Mouse (Mus musculus): Measurements from ENCODE around the gene Nos1. TPM values are rescaled to one million over a fixed set of nuclear protein-coding genes. Genes with fewer than 3 reads are reported as not detected.
A peak's percentile ranks its signal among the peaks of the same experiment; 100 is the strongest.

The Nos1 gene
- polyA plus RNA-seq, 1 experiment from 2014 or later = 0.11 TPM

- Histone ChIP-seq H3K36me3 (ENCODE audit: insufficient read depth) (no peaks in the 10 kb centered on the region), H3K27ac (ENCODE audit: low read depth) (no peak overlapping the region), H3K4me3 (ENCODE audit: low read depth, low read length) (no peak overlapping the region), H3K4me2 (no peak overlapping the region), H3K27me3 (ENCODE audit: insufficient read depth, low read length) (no peaks in the 10 kb centered on the region), H3K9ac (no peak overlapping the region), H3K4me1 (ENCODE audit: insufficient read depth) (no peaks in the 10 kb centered on the region), H3K9me3 (ENCODE audit: low read depth, low read length) (no peaks in the 10 kb centered on the region)
- no peak for ATAC-seq (ENCODE audit: insufficient read depth)
- no peak for TF ChIP-seq CTCF (IDR thresholded peaks at IDR 0.05; ENCODE audit: low read depth)
- DNase-seq = no peak
- 54% methylated on average over 16 of the region's 16 CpGs for WGBS
Observed at GRCm38 (mm10) chr5:117936346-117936745, 155.5 kb downstream of the Nos1 start.

DNA sequence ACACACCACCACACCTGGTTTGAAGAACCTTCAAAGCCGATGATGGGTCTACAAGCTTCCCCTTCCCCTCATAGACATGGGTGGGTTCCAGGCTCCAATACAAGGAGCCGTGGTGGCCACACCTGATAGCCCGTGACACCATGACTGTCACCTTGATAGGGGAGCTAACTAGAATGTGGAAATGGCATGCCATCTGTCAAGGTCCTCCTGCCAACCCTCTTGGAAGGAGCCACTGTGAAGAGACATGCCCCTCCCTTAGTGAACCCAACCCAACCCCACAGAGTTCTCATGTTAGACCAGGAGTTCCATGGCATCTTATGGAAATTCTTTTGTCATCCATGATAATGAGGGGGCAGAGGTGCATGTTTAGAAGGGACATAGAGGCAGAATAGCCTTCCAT lies 156.4 kb downstream of the Nos1 start:
- H3K9me3 ChIP-seq (ENCODE audit: low read depth, low read length) = no peaks in the 10 kb centered on the region
- H3K9ac ChIP-seq = no peak overlapping the region
- WGBS = 81% methylated on average over 3 of the region's 3 CpGs
- TF ChIP-seq CTCF (IDR thresholded peaks at IDR 0.05; ENCODE audit: low read depth) = no peak
- no peaks in the 10 kb centered on the region for H3K27me3 ChIP-seq (ENCODE audit: insufficient read depth, low read length)
- H3K4me3 ChIP-seq (ENCODE audit: low read depth, low read length) = no peak overlapping the region
- no peaks in the 10 kb centered on the region for H3K4me1 ChIP-seq (ENCODE audit: insufficient read depth)
- no peaks in the 10 kb centered on the region for H3K36me3 ChIP-seq (ENCODE audit: insufficient read depth)
- no peak overlapping the region for H3K4me2 ChIP-seq
- ATAC-seq (ENCODE audit: insufficient read depth) (no peak), DNase-seq (no peak)
- H3K27ac ChIP-seq (ENCODE audit: low read depth) = no peak overlapping the region

GRCm38 (mm10) chr5:117938182-117938581 lies 157.3 kb downstream of the Nos1 start:
- peak; percentile 89 for TF ChIP-seq CTCF (IDR thresholded peaks at IDR 0.05; ENCODE audit: low read depth)
- DNase-seq (peak; percentile 86), ATAC-seq (ENCODE audit: insufficient read depth) (peak; percentile 85)
- no peak overlapping the region for H3K27ac ChIP-seq (ENCODE audit: low read depth)
- no peaks in the 10 kb centered on the region for H3K9me3 ChIP-seq (ENCODE audit: low read depth, low read length)
- no peaks in the 10 kb centered on the region for H3K4me1 ChIP-seq (ENCODE audit: insufficient read depth)
- H3K4me2 ChIP-seq = peak overlapping the region; percentile 56
- H3K9ac ChIP-seq = no peak overlapping the region
- WGBS = 12% methylated on average over 14 of the region's 14 CpGs
- H3K4me3 ChIP-seq (ENCODE audit: low read depth, low read length) = peak overlapping the region; percentile 10; the same call in 1 of the 2 replicates
- no peaks in the 10 kb centered on the region for H3K27me3 ChIP-seq (ENCODE audit: insufficient read depth, low read length)
- no peaks in the 10 kb centered on the region for H3K36me3 ChIP-seq (ENCODE audit: insufficient read depth)

DNA sequence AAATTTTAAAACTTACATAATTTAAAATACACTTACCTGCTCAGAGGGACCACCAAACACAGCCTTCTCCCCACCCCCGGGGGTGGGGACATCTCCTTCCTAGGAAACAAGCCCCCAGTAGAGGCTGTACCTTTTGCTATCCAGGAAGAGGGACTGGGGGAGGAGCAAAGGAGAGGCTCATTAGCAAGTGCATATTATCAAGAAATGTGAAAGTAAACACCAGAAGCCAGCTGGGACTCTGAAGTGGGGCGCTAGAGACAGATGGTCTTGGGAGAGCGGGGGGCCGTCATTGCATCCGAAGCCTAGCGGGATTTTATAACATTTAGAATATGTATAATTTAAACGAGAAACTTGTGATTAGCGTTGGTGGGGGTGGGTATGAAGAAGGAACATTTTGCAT lies 158.6 kb downstream of the Nos1 start:
- DNase-seq (no peak), ATAC-seq (ENCODE audit: insufficient read depth) (no peak)
- 53% methylated on average over 8 of the region's 8 CpGs for WGBS
- no peaks in the 10 kb centered on the region for H3K4me1 ChIP-seq (ENCODE audit: insufficient read depth)
- no peak overlapping the region for H3K4me2 ChIP-seq
- H3K36me3 ChIP-seq (ENCODE audit: insufficient read depth) = no peaks in the 10 kb centered on the region
- H3K27ac ChIP-seq (ENCODE audit: low read depth) = no peak overlapping the region
- no peak overlapping the region for H3K9ac ChIP-seq
- no peak for TF ChIP-seq CTCF (IDR thresholded peaks at IDR 0.05; ENCODE audit: low read depth)
- H3K9me3 ChIP-seq (ENCODE audit: low read depth, low read length) = no peaks in the 10 kb centered on the region
- no peaks in the 10 kb centered on the region for H3K27me3 ChIP-seq (ENCODE audit: insufficient read depth, low read length)
- H3K4me3 ChIP-seq (ENCODE audit: low read depth, low read length) = no peak overlapping the region

GRCm38 (mm10) chr5:117941552-117941951 lies 160.7 kb downstream of the Nos1 start:
- ATAC-seq (ENCODE audit: insufficient read depth) (no peak), DNase-seq (no peak)
- no peak overlapping the region for H3K9ac ChIP-seq
- H3K9me3 ChIP-seq (ENCODE audit: low read depth, low read length) = no peaks in the 10 kb centered on the region
- no peaks in the 10 kb centered on the region for H3K36me3 ChIP-seq (ENCODE audit: insufficient read depth)
- WGBS = 74% methylated on average over 3 of the region's 3 CpGs
- H3K4me3 ChIP-seq (ENCODE audit: low read depth, low read length) = no peak overlapping the region
- H3K4me2 ChIP-seq = no peak overlapping the region
- no peaks in the 10 kb centered on the region for H3K27me3 ChIP-seq (ENCODE audit: insufficient read depth, low read length)
- H3K27ac ChIP-seq (ENCODE audit: low read depth) = no peak overlapping the region
- no peaks in the 10 kb centered on the region for H3K4me1 ChIP-seq (ENCODE audit: insufficient read depth)
- TF ChIP-seq CTCF (IDR thresholded peaks at IDR 0.05; ENCODE audit: low read depth) = peak; percentile 22

DNA sequence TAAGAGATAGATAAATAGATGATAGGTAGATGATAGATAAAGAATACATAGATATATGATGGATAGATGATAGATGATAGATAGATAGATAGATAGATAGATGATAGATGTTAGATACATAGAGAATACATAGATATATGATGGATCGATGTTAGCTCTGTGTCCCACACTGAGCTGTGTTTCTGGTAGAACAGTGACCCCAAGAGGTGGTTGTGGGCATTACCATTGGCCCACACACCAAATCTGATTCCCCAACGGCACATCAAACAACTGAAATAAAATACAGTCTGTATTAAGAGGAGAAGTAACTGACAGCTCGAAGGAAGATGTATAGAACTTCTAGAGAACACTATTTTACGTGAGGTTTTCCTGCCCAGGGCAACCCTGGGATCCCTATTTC lies 165.8 kb downstream of the Nos1 start:
- DNase-seq = peak; percentile 62
- no peaks in the 10 kb centered on the region for H3K4me1 ChIP-seq (ENCODE audit: insufficient read depth)
- no peak overlapping the region for H3K4me3 ChIP-seq (ENCODE audit: low read depth, low read length)
- no peak overlapping the region for H3K9ac ChIP-seq
- no peak overlapping the region for H3K27ac ChIP-seq (ENCODE audit: low read depth)
- H3K27me3 ChIP-seq (ENCODE audit: insufficient read depth, low read length) = no peaks in the 10 kb centered on the region
- WGBS = 17% methylated on average over 4 of the region's 4 CpGs
- no peaks in the 10 kb centered on the region for H3K36me3 ChIP-seq (ENCODE audit: insufficient read depth)
- no peak overlapping the region for H3K4me2 ChIP-seq
- no peaks in the 10 kb centered on the region for H3K9me3 ChIP-seq (ENCODE audit: low read depth, low read length)
- TF ChIP-seq CTCF (IDR thresholded peaks at IDR 0.05; ENCODE audit: low read depth) = peak; percentile 78
- no peak for ATAC-seq (ENCODE audit: insufficient read depth)

GRCm38 (mm10) chr5:117949393-117949792 lies 168.6 kb downstream of the Nos1 start:
- WGBS = 67% methylated on average over 10 of the region's 10 CpGs
- ATAC-seq (ENCODE audit: insufficient read depth) = no peak
- Histone ChIP-seq H3K4me1 (ENCODE audit: insufficient read depth) (no peaks in the 10 kb centered on the region), H3K4me3 (ENCODE audit: low read depth, low read length) (no peak overlapping the region), H3K9me3 (ENCODE audit: low read depth, low read length) (no peaks in the 10 kb centered on the region), H3K4me2 (no peak overlapping the region), H3K27me3 (ENCODE audit: insufficient read depth, low read length) (no peaks in the 10 kb centered on the region), H3K27ac (ENCODE audit: low read depth) (no peak overlapping the region), H3K9ac (no peak overlapping the region), H3K36me3 (ENCODE audit: insufficient read depth) (no peaks in the 10 kb centered on the region)
- no peak for TF ChIP-seq CTCF (IDR thresholded peaks at IDR 0.05; ENCODE audit: low read depth)
- no peak for DNase-seq

DNA sequence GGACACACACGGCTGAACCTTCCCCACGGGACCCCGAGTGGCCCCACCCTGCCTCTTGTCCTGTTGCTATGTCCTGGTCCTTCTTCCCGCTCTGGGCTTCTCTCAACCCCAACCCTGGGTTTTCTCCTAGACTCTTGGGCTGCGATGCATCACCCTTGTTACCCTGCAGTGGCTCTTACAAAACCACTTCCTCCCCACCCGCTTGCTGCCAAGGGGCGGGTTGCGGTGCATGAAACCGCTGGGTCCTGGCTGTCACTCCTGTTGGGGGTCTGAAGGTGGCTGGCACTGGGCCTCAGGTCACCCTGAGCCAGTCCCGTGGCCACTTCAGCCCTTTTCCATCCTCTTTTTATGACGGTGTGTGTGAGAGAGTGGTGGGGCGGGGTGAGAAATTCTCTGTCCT lies 173.1 kb downstream of the Nos1 start:
- Histone ChIP-seq H3K36me3 (ENCODE audit: insufficient read depth) (no peaks in the 10 kb centered on the region), H3K4me1 (ENCODE audit: insufficient read depth) (no peaks in the 10 kb centered on the region), H3K9me3 (ENCODE audit: low read depth, low read length) (no peaks in the 10 kb centered on the region), H3K27ac (ENCODE audit: low read depth) (no peak overlapping the region), H3K4me2 (no peak overlapping the region), H3K4me3 (ENCODE audit: low read depth, low read length) (no peak overlapping the region), H3K9ac (no peak overlapping the region), H3K27me3 (ENCODE audit: insufficient read depth, low read length) (no peaks in the 10 kb centered on the region)
- ATAC-seq (ENCODE audit: insufficient read depth) (no peak), DNase-seq (no peak)
- WGBS = 82% methylated on average over 12 of the region's 12 CpGs
- TF ChIP-seq CTCF (IDR thresholded peaks at IDR 0.05; ENCODE audit: low read depth) = no peak
